Mouse (Mus musculus) limb, embryonic 10.5 days (tissue): ENCODE measurements around the gene Gm14190. TPM values are rescaled to one million over a fixed set of nuclear protein-coding genes. Genes with fewer than 3 reads are reported as not detected.
"Not testable (repeated sequence)": the region's sequence is repeated elsewhere in the genome, so short reads cannot be mapped to it uniquely, and the experiment has no call there.

Experiments
- DNase-seq: peaks from one replicate; pipeline ENCODE4 v3.0.0-alpha.2; 2017; ENCODE audit warnings: low spot score
- H3K27ac ChIP-seq: fragments of 300-500 bp; sonication (generic); 2 replicates; pipeline ENCODE4 v1.5.1; 2016; ENCODE audit warnings: mild to moderate bottlenecking
- H3K27me3 ChIP-seq: fragments of 300-500 bp; sonication (generic); 2 replicates; pipeline ENCODE4 v1.6.1; 2016; ENCODE audit warnings: low read depth, mild to moderate bottlenecking; ENCODE audit not compliant: poor library complexity, severe bottlenecking
- H3K36me3 ChIP-seq: fragments of 300-500 bp; sonication (generic); 2 replicates; pipeline ENCODE4 v1.6.1; 2016; ENCODE audit warnings: mild to moderate bottlenecking, moderate library complexity
- H3K4me1 ChIP-seq: fragments of 300-500 bp; sonication (generic); 2 replicates; pipeline ENCODE4 v1.6.1; 2016
- H3K4me3 ChIP-seq: fragments of 300-500 bp; sonication (generic); 2 replicates; pipeline ENCODE4 v1.5.1; 2016; ENCODE audit warnings: mild to moderate bottlenecking, moderate library complexity
- H3K9me3 ChIP-seq: fragments of 300-500 bp; sonication (generic); replicated peaks from 2 replicates; pipeline ENCODE4 v1.6.1; 2016; ENCODE audit warnings: mild to moderate bottlenecking
- WGBS: fragments of 180-500 bp; shearing (Covaris S2); methylation state at CpG from one replicate; pipeline ENCODE4 v1.1.7; 2016; 5-methylcytosine and 5-hydroxymethylcytosine counted together
- polyA plus RNA-seq: library from polyadenylated mRNA; unstranded; fragments of >200 nt; fragmentation: Nextera tagmentation; extraction: Ambion mirVana; gene quantifications from 2 replicates; pipeline ENCODE4 v1.2.1, GENCODE M21; 2016

Gm14190 gene
- polyA plus RNA-seq, 1 experiment from 2014 or later = not detected

GRCm38 (mm10) chr11:99643635-99644139 lies 46.9 kb downstream of the Gm14190 start, which contains the start of gene Krtap4-7:
Gene Krtap4-7 (minus strand): TSS chr11:99644089.
- not testable (repeated sequence) for H3K4me1 ChIP-seq, H3K4me3 ChIP-seq, DNase-seq, H3K36me3 ChIP-seq, H3K9me3 ChIP-seq, H3K27me3 ChIP-seq, H3K27ac ChIP-seq
- WGBS = 79% methylated on average over 9 of the region's 9 CpGs

GRCm38 (mm10) chr11:99640926-99641325 lies 49.6 kb downstream of the Gm14190 start:
- DNase-seq = no peak
- H3K9me3 ChIP-seq = no peaks in the 10 kb centered on the region
- no peaks in the 10 kb centered on the region for H3K27me3 ChIP-seq
- H3K4me1 ChIP-seq = peaks cover 4% of the 10 kb centered on the region; the same call in 1 of the 2 replicates
- H3K27ac ChIP-seq = no peak overlapping the region
- 50% methylated on average over 1 of the region's 1 CpGs for WGBS
- no peaks in the 10 kb centered on the region for H3K36me3 ChIP-seq
- no peak overlapping the region for H3K4me3 ChIP-seq

Other genes starting within 250 kb of the Gm14190 start
- gene Krt23, start 197.6 kb downstream of the Gm14190 start, polyA plus RNA-seq = 0.81 and 1.4 TPM in 2 replicates
- 0.16 and 0.20 TPM in 2 replicates for gene Krt39, start 169.4 kb downstream of the Gm14190 start, polyA plus RNA-seq
- gene Krt40, start 147.6 kb downstream of the Gm14190 start, polyA plus RNA-seq = not detected in 2 replicates
- gene Krtap3-3, start 139.9 kb downstream of the Gm14190 start, polyA plus RNA-seq = not detected in 2 replicates
- gene Krtap3-2, start 133.9 kb downstream of the Gm14190 start, polyA plus RNA-seq = not detected in 2 replicates
- not detected in 2 replicates for gene Gm11939, start 131.3 kb downstream of the Gm14190 start, polyA plus RNA-seq
- not detected in 2 replicates for gene Krtap3-1, start 124.1 kb downstream of the Gm14190 start, polyA plus RNA-seq
- not detected in 2 replicates for gene Krtap1-5, start 109.7 kb downstream of the Gm14190 start, polyA plus RNA-seq
- not detected in 2 replicates for gene Krtap1-4, start 107.1 kb downstream of the Gm14190 start, polyA plus RNA-seq
- gene Krtap1-3, start 99.4 kb downstream of the Gm14190 start, polyA plus RNA-seq = not detected in 2 replicates
- gene Krtap9-3, start 92.6 kb downstream of the Gm14190 start, polyA plus RNA-seq = not detected in 2 replicates
- gene Gm11938, start 87.4 kb downstream of the Gm14190 start, polyA plus RNA-seq = not detected in 2 replicates
- not detected in 2 replicates for gene Gm11937, start 80.6 kb downstream of the Gm14190 start, polyA plus RNA-seq
- not detected in 2 replicates for gene Krtap2-4, start 75.9 kb downstream of the Gm14190 start, polyA plus RNA-seq
- gene Gm11562, start 70.3 kb downstream of the Gm14190 start, polyA plus RNA-seq = not detected in 2 replicates
- gene Krtap4-1, start 62.5 kb downstream of the Gm14190 start, polyA plus RNA-seq = not detected in 2 replicates
- not detected in 2 replicates for gene Krtap4-2, start 55.7 kb downstream of the Gm14190 start, polyA plus RNA-seq
- not detected in 2 replicates for gene Krtap4-7, start 46.7 kb downstream of the Gm14190 start, polyA plus RNA-seq
- not detected in 2 replicates for gene Gm11555, start 40.5 kb downstream of the Gm14190 start, polyA plus RNA-seq
- not detected in 2 replicates for gene Gm11563, start 31.8 kb downstream of the Gm14190 start, polyA plus RNA-seq
- not detected in 2 replicates for gene Krtap4-6, start 24.8 kb downstream of the Gm14190 start, polyA plus RNA-seq
- gene Gm14180, start 43.5 kb upstream of the Gm14190 start, polyA plus RNA-seq = not detected in 2 replicates
- gene Gm11595, start 82.2 kb upstream of the Gm14190 start, polyA plus RNA-seq = not detected in 2 replicates
- not detected in 2 replicates for gene Krtap4-8, start 90.0 kb upstream of the Gm14190 start, polyA plus RNA-seq
- gene Krtap4-9, start 94.5 kb upstream of the Gm14190 start, polyA plus RNA-seq = not detected in 2 replicates
- not detected in 2 replicates for gene Gm11596, start 102.7 kb upstream of the Gm14190 start, polyA plus RNA-seq
- not detected in 2 replicates for gene Gm11569, start 108.2 kb upstream of the Gm14190 start, polyA plus RNA-seq
- not detected in 2 replicates for gene Gm11554, start 113.7 kb upstream of the Gm14190 start, polyA plus RNA-seq
- not detected in 2 replicates for gene Krtap4-13, start 119.2 kb upstream of the Gm14190 start, polyA plus RNA-seq
- gene Gm11564, start 124.9 kb upstream of the Gm14190 start, polyA plus RNA-seq = not detected in 2 replicates
- gene 2300003K06Rik, start 147.3 kb upstream of the Gm14190 start, polyA plus RNA-seq = not detected in 2 replicates
- not detected in 2 replicates for gene Krtap4-16, start 160.9 kb upstream of the Gm14190 start, polyA plus RNA-seq
- gene Gm11568, start 167.2 kb upstream of the Gm14190 start, polyA plus RNA-seq = not detected in 2 replicates
- gene Gm11559, start 173.7 kb upstream of the Gm14190 start, polyA plus RNA-seq = not detected in 2 replicates
- not detected in 2 replicates for gene Krtap9-1, start 182.6 kb upstream of the Gm14190 start, polyA plus RNA-seq
- gene Gm11567, start 188.4 kb upstream of the Gm14190 start, polyA plus RNA-seq = not detected in 2 replicates
- not detected in 2 replicates for gene Krtap31-1, start 217.2 kb upstream of the Gm14190 start, polyA plus RNA-seq
- not detected in 2 replicates for gene Gm11565, start 224.0 kb upstream of the Gm14190 start, polyA plus RNA-seq
- not detected in 2 replicates for gene Krtap31-2, start 245.6 kb upstream of the Gm14190 start, polyA plus RNA-seq